Mouse (Mus musculus) neutrophil, adult 5-6 weeks (primary cell): ENCODE measurements around the gene Lias. TPM values are rescaled to one million over a fixed set of nuclear protein-coding genes. Genes with fewer than 3 reads are reported as not detected.

Experiments
- ATAC-seq: fragments of 151-379, 151-347 bp; 2 replicates; pipeline ENCODE4 v1.8.0; 2017; ENCODE audit warnings: mild to moderate bottlenecking, moderate TSS enrichment; ENCODE audit not compliant: insufficient number of reproducible peaks, poor library complexity, low FRiP score, severe bottlenecking; ENCODE audit errors: extremely low read depth
- total RNA-seq: library from RNA; stranded (forward); fragments of 200-1000 nt; gene quantifications from 2 replicates; pipeline ENCODE4 v1.2.3, GENCODE M21; 2017

Gene Lias
- 48.3 and 66.2 TPM in 2 replicates for total RNA-seq

GRCm38 (mm10) chr5:65390648-65391644 lies at the start of gene Lias, which contains the start of gene Rpl9:
Gene Lias, plus strand, starts transcription at chr5:65391497.
Gene Rpl9, minus strand, starts transcription at chr5:65391444.
- ATAC-seq: peak; percentile 100

- no peak for ATAC-seq
Observed at GRCm38 (mm10) chr5:65348168-65348567, 43.1 kb upstream of the Lias start, which contains the start of gene Klb. Gene Klb, plus strand, starts transcription at chr5:65348314.

- no peak for ATAC-seq
Observed at GRCm38 (mm10) chr5:65350508-65350907, 40.8 kb upstream of the Lias start.

- no peak for ATAC-seq
Observed at GRCm38 (mm10) chr5:65354097-65354496, 37.2 kb upstream of the Lias start.

- ATAC-seq: peak; percentile 30; the same call in 1 of the 2 replicates
Observed at GRCm38 (mm10) chr5:65354985-65355384, 36.3 kb upstream of the Lias start.

- 0 out of 2 replicates have a peak, but pooled peaks have one; percentile 48 for ATAC-seq
Observed at GRCm38 (mm10) chr5:65356851-65357250, 34.4 kb upstream of the Lias start.

GRCm38 (mm10) chr5:65357771-65358170 lies 33.5 kb upstream of the Lias start:
- ATAC-seq: no peak

- no peak for ATAC-seq
Observed at GRCm38 (mm10) chr5:65367837-65368236, 23.5 kb upstream of the Lias start.

- no peak for ATAC-seq
Observed at GRCm38 (mm10) chr5:65371551-65371950, 19.7 kb upstream of the Lias start.

GRCm38 (mm10) chr5:65374746-65375145 lies 16.6 kb upstream of the Lias start:
- no peak for ATAC-seq

GRCm38 (mm10) chr5:65385704-65386103 lies 5.6 kb upstream of the Lias start:
- ATAC-seq: no peak

GRCm38 (mm10) chr5:65387008-65387867 lies 4.1 kb upstream of the Lias start:
- no peak for ATAC-seq

GRCm38 (mm10) chr5:65391753-65392152 lies 456 bp downstream of the Lias start:
- no peak for ATAC-seq

- no peak for ATAC-seq
Observed at GRCm38 (mm10) chr5:65394425-65394824, 3.1 kb downstream of the Lias start.

- peak; percentile 86 for ATAC-seq
Observed at GRCm38 (mm10) chr5:65401251-65401994, 10.1 kb downstream of the Lias start.

GRCm38 (mm10) chr5:65407989-65408388 lies 16.7 kb downstream of the Lias start:
- no peak for ATAC-seq

GRCm38 (mm10) chr5:65415653-65416458 lies 24.6 kb downstream of the Lias start:
- ATAC-seq: no peak

GRCm38 (mm10) chr5:65419136-65419535 lies 27.8 kb downstream of the Lias start:
- ATAC-seq: no peak
